In genomic region chr3:20655345-20655744, GRCm38 (mm10) we compare ENCODE assay signal across 9 mouse cellular contexts.
DNase-seq lines count a peak whose midpoint lies in the region; ATAC-seq and TF ChIP-seq lines count a peak whose summit lies in the region.
"Had no signal": no experiment of that assay in that cellular context is flagged by ENCODE, and none has a peak within 500 bp of the region (broad histone marks: within the 10 kb centered on the region; RNA-seq: fewer than 3 reads in every experiment).

No protein-coding gene starts in this region.

- no peak for TF ChIP-seq EP300 in liver, postnatal 0 days (IDR thresholded peaks at IDR 0.05; ENCODE audit: low read depth)

- no peak overlapping the region for H3K4me3 ChIP-seq in liver, postnatal 0 days (ENCODE audit: low read depth, low read length)
- no peak overlapping the region for H3K4me3 ChIP-seq in heart, embryonic 11.5 days (ENCODE audit: low read depth, low read length)
- H3K4me3 ChIP-seq: limb, embryonic 13.5 days had no signal

- H3K36me3 ChIP-seq in liver, postnatal 0 days (replicated peaks; ENCODE audit: insufficient read depth, low read length), result no peaks in the 10 kb centered on the region
- no peaks in the 10 kb centered on the region for H3K36me3 ChIP-seq in heart, embryonic 11.5 days (ENCODE audit: control insufficient read depth, insufficient read depth, low read length)
- H3K36me3 ChIP-seq: limb, embryonic 13.5 days had no signal

- TF ChIP-seq CTCF in liver, postnatal 0 days (IDR thresholded peaks at IDR 0.05; ENCODE audit: low read depth), result peak; percentile 60

- H3K4me1 ChIP-seq in liver, postnatal 0 days (ENCODE audit: insufficient read depth), result no peaks in the 10 kb centered on the region
- no peaks in the 10 kb centered on the region for H3K4me1 ChIP-seq in heart, embryonic 11.5 days (ENCODE audit: control insufficient read depth, insufficient read depth, low read length)
- H3K4me1 ChIP-seq: limb, embryonic 13.5 days had no signal

- peak; percentile 19 for DNase-seq in cerebellum, adult 11 months
- no peak for DNase-seq in cerebellum, postnatal 4 days (ENCODE audit: low spot score in 2 of 2)
- DNase-seq in liver, postnatal 0 days, result no peak
- no peak for DNase-seq in liver
- peak; percentile 9 for DNase-seq in embryo, embryonic 9.5 days (ENCODE audit: extremely low spot score)
- peak; percentile 8 to 58 for DNase-seq in left cerebral cortex, adult 9 months (ENCODE audit: low spot score in 2 of 2)
- DNase-seq in natural killer cell, adult 2 months (ENCODE audit: low spot score in 2 of 2), result no peak

- H3K27ac ChIP-seq in liver, postnatal 0 days (ENCODE audit: low read depth), result no peak overlapping the region
- H3K27ac ChIP-seq in heart, embryonic 11.5 days (ENCODE audit: low read depth, low read length), result no peak overlapping the region
- H3K27ac ChIP-seq: limb, embryonic 13.5 days had no signal

- H3K9me3 ChIP-seq in liver, postnatal 0 days (ENCODE audit: low read length), result no peaks in the 10 kb centered on the region
- no peaks in the 10 kb centered on the region for H3K9me3 ChIP-seq in heart, embryonic 11.5 days (replicated peaks; ENCODE audit: control insufficient read depth, low read length)
- H3K9me3 ChIP-seq: limb, embryonic 13.5 days had no signal

- whole genome bisulfite sequencing in liver, postnatal 0 days (ENCODE audit: insufficient replicate concordance), result 15% methylated on average over 1 of the region's 1 CpGs
- WGBS in heart, embryonic 11.5 days (ENCODE audit: insufficient replicate concordance), result 28% methylated on average over 1 of the region's 1 CpGs

- no peaks in the 10 kb centered on the region for H3K27me3 ChIP-seq in liver, postnatal 0 days (ENCODE audit: insufficient read depth, low read length)
- H3K27me3 ChIP-seq in heart, embryonic 11.5 days (ENCODE audit: control insufficient read depth, insufficient read depth, low read length), result no peaks in the 10 kb centered on the region
- H3K27me3 ChIP-seq: limb, embryonic 13.5 days had no signal

- no peak overlapping the region for H3K4me2 ChIP-seq in liver, postnatal 0 days (ENCODE audit: low read depth, low read length)
- no peak overlapping the region for H3K4me2 ChIP-seq in heart, embryonic 11.5 days
- H3K4me2 ChIP-seq: limb, embryonic 13.5 days had no signal

- ATAC-seq in liver, postnatal 0 days, result no peak
- no peak for ATAC-seq in heart, embryonic 11.5 days (replicated peaks; ENCODE audit: insufficient number of reproducible peaks, low FRiP score, low TSS enrichment)

- no peak overlapping the region for H3K9ac ChIP-seq in liver, postnatal 0 days (replicated peaks)
- H3K9ac ChIP-seq in heart, embryonic 11.5 days (ENCODE audit: low read depth, low read length), result no peak overlapping the region
- H3K9ac ChIP-seq: limb, embryonic 13.5 days had no signal

Comparison
In these comparisons a context has a peak if more than half of its experiments do, and no peak if none do; other contexts are left out.
1. DNase-seq: peak in cerebellum, adult 11 months (single experiment), embryo, embryonic 9.5 days (single experiment) and left cerebral cortex, adult 9 months (2 of 2); none in cerebellum, postnatal 4 days (0 of 2), liver, postnatal 0 days (single experiment), liver (single experiment) and natural killer cell, adult 2 months (0 of 2).